Mouse (Mus musculus): ENCODE measurements around the gene Catsper4.

DNA sequence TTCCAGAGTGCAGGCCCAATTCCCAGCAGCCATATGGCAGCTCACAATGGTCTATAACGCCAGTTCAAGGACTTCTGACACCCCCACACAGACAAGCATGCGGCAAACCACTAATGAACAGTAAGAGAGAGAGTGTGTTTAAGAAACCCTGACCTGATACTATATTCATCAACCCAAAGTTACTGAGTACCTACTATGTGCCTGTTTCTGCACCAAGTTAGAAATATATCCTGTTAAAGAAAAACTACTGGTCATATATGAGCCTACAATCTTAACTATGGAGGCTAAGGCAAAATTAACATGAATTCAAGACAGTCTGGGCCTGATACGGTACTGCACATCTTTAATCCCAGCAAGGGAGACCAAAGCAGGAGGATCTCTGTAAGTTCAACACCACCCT lies 41.6 kb downstream of the Catsper4 start:
- TF ChIP-seq TCF12 (IDR thresholded peaks at IDR 0.05; ENCODE audit: low read depth, low read length) = no peak
- 0 out of 2 replicates have a peak, but pooled peaks have one; percentile 31 for TF ChIP-seq SIN3A (IDR thresholded peaks at IDR 0.05; ENCODE audit: low read length)
- TF ChIP-seq MEF2A (IDR thresholded peaks at IDR 0.05; ENCODE audit: borderline replicate concordance, low read depth, low read length) = no peak
- TF ChIP-seq MAFK (IDR thresholded peaks at IDR 0.05; ENCODE audit: insufficient replicate concordance, low read length) = no peak
- TF ChIP-seq MAZ (IDR thresholded peaks at IDR 0.05; ENCODE audit: low read depth, low read length) = no peak
- no peak for TF ChIP-seq CTCF (conservative IDR thresholded peaks at IDR 0.05 in 1 of 2, IDR thresholded peaks at IDR 0.05 in 1 of 2; ENCODE audit: low read depth in 2 of 2, low read length in 2 of 2)
- no peak for TF ChIP-seq CHD2 (IDR thresholded peaks at IDR 0.05; ENCODE audit: low read length)
